Mouse (Mus musculus) embryonic facial prominence, embryonic 15.5 days (tissue): ENCODE measurements around the gene Ubap1l. TPM values are rescaled to one million over a fixed set of nuclear protein-coding genes. Genes with fewer than 3 reads are reported as not detected.

Experiments
- ATAC-seq: fragments of 200-750 bp; cut with Nextera tagmentation; 2 replicates; pipeline ENCODE4 v1.8.0; 2017; ENCODE audit warnings: low read depth, moderate TSS enrichment; ENCODE audit not compliant: insufficient number of reproducible peaks, low FRiP score, low TSS enrichment
- H3K27ac ChIP-seq: fragments of 300-500 bp; sonication (generic); replicated peaks from 2 replicates; pipeline ENCODE4 v1.5.1; 2015; ENCODE audit warnings: mild to moderate bottlenecking, inconsistent platforms
- H3K27me3 ChIP-seq: fragments of 300-500 bp; sonication (generic); 2 replicates; pipeline ENCODE4 v1.6.1; 2015; ENCODE audit warnings: inconsistent platforms
- H3K36me3 ChIP-seq: fragments of 300-500 bp; sonication (generic); 2 replicates; pipeline ENCODE4 v1.6.1; 2015; ENCODE audit warnings: mild to moderate bottlenecking, inconsistent platforms
- H3K4me1 ChIP-seq: fragments of 300-500 bp; sonication (generic); 2 replicates; pipeline ENCODE4 v1.6.1; 2015; ENCODE audit warnings: inconsistent platforms
- H3K4me2 ChIP-seq: fragments of 300-500 bp; sonication (generic); replicated peaks from 2 replicates; pipeline ENCODE4 v1.6.1; 2015; ENCODE audit warnings: mild to moderate bottlenecking, inconsistent platforms
- H3K4me3 ChIP-seq: fragments of 300-500 bp; sonication (generic); replicated peaks from 2 replicates; pipeline ENCODE4 v1.5.1; 2015; ENCODE audit warnings: mild to moderate bottlenecking, inconsistent platforms
- H3K9ac ChIP-seq: fragments of 300-500 bp; sonication (generic); 2 replicates; pipeline ENCODE4 v1.6.1; 2015; ENCODE audit warnings: inconsistent platforms
- H3K9me3 ChIP-seq: fragments of 300-500 bp; sonication (generic); replicated peaks from 2 replicates; pipeline ENCODE4 v1.6.1; 2016; ENCODE audit warnings: inconsistent platforms
- WGBS: fragments of 180-500 bp; shearing (Covaris S2); methylation state at CpG from one replicate; pipeline ENCODE4 v1.1.7; 2015; 5-methylcytosine and 5-hydroxymethylcytosine counted together
- polyA plus RNA-seq: library from polyadenylated mRNA; unstranded; fragments of >200 nt; fragmentation: Nextera tagmentation; extraction: Ambion mirVana; gene quantifications from 2 replicates; pipeline ENCODE4 v1.2.1, GENCODE M21; 2015

The Ubap1l gene
- polyA plus RNA-seq, 1 experiment from 2014 or later = not detected

GRCm38 (mm10) chr9:65394360-65394759 is 33.5 kb downstream of the Ubap1l start:
- no peak overlapping the region for H3K4me3 ChIP-seq
- H3K36me3 ChIP-seq = no peaks in the 10 kb centered on the region
- H3K4me1 ChIP-seq = peaks cover 21% of the 10 kb centered on the region
- ATAC-seq = no peak
- H3K4me2 ChIP-seq = no peak overlapping the region
- H3K27me3 ChIP-seq = peaks cover 34% of the 10 kb centered on the region
- WGBS = 62% methylated on average over 2 of the region's 2 CpGs
- no peak overlapping the region for H3K9ac ChIP-seq
- H3K9me3 ChIP-seq = no peaks in the 10 kb centered on the region
- H3K27ac ChIP-seq = no peak overlapping the region

- peak; percentile 64; the same call in 1 of the 2 replicates for ATAC-seq
- Histone ChIP-seq H3K9ac (no peak within 1 kb of the TSS), H3K4me3 (peak within 1 kb of the TSS; percentile 52), H3K27ac (no peak within 1 kb of the TSS), H3K9me3 (no peaks in the 10 kb centered on the region), H3K4me1 (peaks cover 12% of the 10 kb centered on the region), H3K4me2 (peak within 1 kb of the TSS; percentile 88), H3K27me3 (no peaks in the 10 kb centered on the region), H3K36me3 (no peaks in the 10 kb centered on the region)
- WGBS = under 1% methylated on average over 24 of the region's 24 CpGs
Observed at GRCm38 (mm10) chr9:65398279-65398678, 37.4 kb downstream of the Ubap1l start, which contains the start of gene Rasl12. Rasl12 (plus strand) TSS chr9:65398506.

GRCm38 (mm10) chr9:65399934-65400333 is 39.1 kb downstream of the Ubap1l start:
- H3K27ac ChIP-seq = no peak overlapping the region
- WGBS = 85% methylated on average over 6 of the region's 6 CpGs
- no peaks in the 10 kb centered on the region for H3K9me3 ChIP-seq

GRCm38 (mm10) chr9:65404331-65405183 is 43.7 kb downstream of the Ubap1l start:
- Histone ChIP-seq H3K4me3 (no peak overlapping the region), H3K4me1 (0 out of 2 replicates have a peak, but pooled peaks cover 3% of the 10 kb centered on the region), H3K27ac (no peak overlapping the region), H3K4me2 (no peak overlapping the region), H3K9me3 (no peaks in the 10 kb centered on the region), H3K36me3 (no peaks in the 10 kb centered on the region), H3K9ac (no peak overlapping the region), H3K27me3 (no peaks in the 10 kb centered on the region)
- ATAC-seq = no peak
- 61% methylated on average over 15 of the region's 15 CpGs for WGBS

More at GRCm38 (mm10) chr9:65399934-65400333, 39.1 kb downstream of the Ubap1l start:
- Histone ChIP-seq H3K4me2 (no peak overlapping the region), H3K36me3 (no peaks in the 10 kb centered on the region), H3K4me1 (peaks cover 15% of the 10 kb centered on the region), H3K9ac (no peak overlapping the region), H3K27me3 (no peaks in the 10 kb centered on the region), H3K4me3 (no peak overlapping the region)
- no peak for ATAC-seq

GRCm38 (mm10) chr9:65405184-65405449 is 44.3 kb downstream of the Ubap1l start:
- Histone ChIP-seq H3K4me3 (no peak overlapping the region), H3K27ac (no peak overlapping the region), H3K9me3 (no peaks in the 10 kb centered on the region), H3K36me3 (no peaks in the 10 kb centered on the region), H3K4me1 (0 out of 2 replicates have a peak, but pooled peaks cover 3% of the 10 kb centered on the region), H3K27me3 (no peaks in the 10 kb centered on the region), H3K4me2 (no peak overlapping the region), H3K9ac (no peak overlapping the region)
- ATAC-seq = no peak
- 74% methylated on average over 2 of the region's 2 CpGs for WGBS

GRCm38 (mm10) chr9:65407327-65407726 is 46.5 kb downstream of the Ubap1l start:
- Histone ChIP-seq H3K9ac (no peak overlapping the region), H3K4me1 (0 out of 2 replicates have a peak, but pooled peaks cover 3% of the 10 kb centered on the region), H3K4me3 (no peak overlapping the region), H3K4me2 (no peak overlapping the region), H3K36me3 (no peaks in the 10 kb centered on the region), H3K27ac (no peak overlapping the region), H3K9me3 (no peaks in the 10 kb centered on the region), H3K27me3 (no peaks in the 10 kb centered on the region)
- 80% methylated on average over 5 of the region's 5 CpGs for WGBS
- no peak for ATAC-seq

GRCm38 (mm10) chr9:65407861-65408260 is 47.0 kb downstream of the Ubap1l start:
- H3K9ac ChIP-seq = no peak overlapping the region
- 0 out of 2 replicates have a peak, but pooled peaks cover 3% of the 10 kb centered on the region for H3K4me1 ChIP-seq
- no peak overlapping the region for H3K27ac ChIP-seq
- no peak overlapping the region for H3K4me3 ChIP-seq
- no peak overlapping the region for H3K4me2 ChIP-seq
- ATAC-seq = no peak
- H3K36me3 ChIP-seq = no peaks in the 10 kb centered on the region
- no peaks in the 10 kb centered on the region for H3K9me3 ChIP-seq
- WGBS = 69% methylated on average over 3 of the region's 3 CpGs
- H3K27me3 ChIP-seq = no peaks in the 10 kb centered on the region

- Histone ChIP-seq H3K9me3 (no peaks in the 10 kb centered on the region), H3K4me2 (no peak overlapping the region), H3K27ac (no peak overlapping the region), H3K36me3 (no peaks in the 10 kb centered on the region), H3K4me1 (0 out of 2 replicates have a peak, but pooled peaks cover 3% of the 10 kb centered on the region), H3K4me3 (no peak overlapping the region), H3K9ac (no peak overlapping the region), H3K27me3 (no peaks in the 10 kb centered on the region)
- ATAC-seq = no peak
- WGBS = 51% methylated on average over 5 of the region's 5 CpGs
Observed at GRCm38 (mm10) chr9:65408871-65409295, 48.0 kb downstream of the Ubap1l start.

- no peaks in the 10 kb centered on the region for H3K36me3 ChIP-seq
- ATAC-seq = no peak
- no peaks in the 10 kb centered on the region for H3K9me3 ChIP-seq
- H3K27me3 ChIP-seq = no peaks in the 10 kb centered on the region
- H3K4me3 ChIP-seq = no peak overlapping the region
- H3K9ac ChIP-seq = no peak overlapping the region
- no peak overlapping the region for H3K4me2 ChIP-seq
- H3K27ac ChIP-seq = no peak overlapping the region
- no peaks in the 10 kb centered on the region for H3K4me1 ChIP-seq
- 93% methylated on average over 8 of the region's 8 CpGs for WGBS
Observed at GRCm38 (mm10) chr9:65410378-65410777, 49.5 kb downstream of the Ubap1l start.

GRCm38 (mm10) chr9:65411326-65411725 is 50.5 kb downstream of the Ubap1l start:
- no peak for ATAC-seq
- 64% methylated on average over 3 of the region's 3 CpGs for WGBS
- Histone ChIP-seq H3K9me3 (no peaks in the 10 kb centered on the region), H3K4me3 (no peak overlapping the region), H3K4me2 (no peak overlapping the region), H3K27me3 (no peaks in the 10 kb centered on the region), H3K9ac (no peak overlapping the region), H3K27ac (no peak overlapping the region), H3K4me1 (no peaks in the 10 kb centered on the region), H3K36me3 (no peaks in the 10 kb centered on the region)

GRCm38 (mm10) chr9:65417738-65418137 is 56.9 kb downstream of the Ubap1l start:
- Histone ChIP-seq H3K36me3 (no peaks in the 10 kb centered on the region), H3K27ac (no peak overlapping the region), H3K4me3 (no peak overlapping the region), H3K9me3 (no peaks in the 10 kb centered on the region), H3K27me3 (no peaks in the 10 kb centered on the region), H3K9ac (no peak overlapping the region), H3K4me2 (no peak overlapping the region), H3K4me1 (no peaks in the 10 kb centered on the region)
- ATAC-seq = no peak
- WGBS = 62% methylated on average over 3 of the region's 3 CpGs

- no peak overlapping the region for H3K9ac ChIP-seq
- H3K36me3 ChIP-seq = no peaks in the 10 kb centered on the region
- no peaks in the 10 kb centered on the region for H3K27me3 ChIP-seq
- H3K4me3 ChIP-seq = no peak overlapping the region
- no peaks in the 10 kb centered on the region for H3K9me3 ChIP-seq
- whole genome bisulfite sequencing = 68% methylated on average over 3 of the region's 3 CpGs
- no peak for ATAC-seq
- no peak overlapping the region for H3K27ac ChIP-seq
- H3K4me2 ChIP-seq = no peak overlapping the region
- no peaks in the 10 kb centered on the region for H3K4me1 ChIP-seq
Observed at GRCm38 (mm10) chr9:65419633-65420032, 58.8 kb downstream of the Ubap1l start.
